8 mouse cellular contexts compared by ENCODE assay signal in the genomic region with DNA sequence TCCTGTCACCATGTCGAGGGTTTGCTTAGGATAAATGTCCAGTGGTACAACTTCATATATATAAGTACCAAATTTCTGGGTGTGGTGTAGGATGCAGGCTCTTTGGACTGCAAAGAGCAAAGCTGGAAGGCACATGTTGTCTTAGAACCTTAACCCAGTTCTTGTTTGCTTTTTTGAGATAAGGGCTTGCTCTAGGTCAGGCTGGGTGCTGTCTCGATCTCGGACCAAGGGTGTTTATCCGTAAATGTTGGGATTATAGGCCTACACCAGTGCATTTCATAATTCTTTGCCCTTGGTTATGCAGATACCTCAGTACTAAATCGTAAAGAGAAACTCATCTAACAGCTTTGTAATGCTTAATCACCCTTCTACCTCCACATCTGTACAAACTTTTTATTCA. TPM values are rescaled to one million over a fixed set of nuclear protein-coding genes. Genes with fewer than 3 reads are reported as not detected.
DNase-seq lines count a peak whose midpoint lies in the region; ATAC-seq lines count a peak whose summit lies in the region.

No protein-coding gene starts in this region.

- peak overlapping the region; percentile 77 for H3K9ac ChIP-seq in lung, embryonic 16.5 days (ENCODE audit: low read length)
- peak overlapping the region; percentile 87 for H3K9ac ChIP-seq in limb, embryonic 13.5 days
- H3K9ac ChIP-seq in neural tube, embryonic 15.5 days (replicated peaks) = peak overlapping the region; percentile 51; the same call in 1 of the 2 replicates

- H3K27me3 ChIP-seq in lung, embryonic 16.5 days (ENCODE audit: control insufficient read depth, insufficient read depth, low read depth, low read length) = no peaks in the 10 kb centered on the region
- no peaks in the 10 kb centered on the region for H3K27me3 ChIP-seq in limb, embryonic 13.5 days
- H3K27me3 ChIP-seq in neural tube, embryonic 15.5 days (replicated peaks) = no peaks in the 10 kb centered on the region

- H3K4me2 ChIP-seq in lung, embryonic 16.5 days (ENCODE audit: low read depth, low read length) = peak overlapping the region; percentile 74
- H3K4me2 ChIP-seq in limb, embryonic 13.5 days (replicated peaks) = peak overlapping the region; percentile 95
- H3K4me2 ChIP-seq in neural tube, embryonic 15.5 days = peak overlapping the region; percentile 99

- no peak overlapping the region for H3K27ac ChIP-seq in lung, embryonic 16.5 days (ENCODE audit: low read length)
- no peak overlapping the region for H3K27ac ChIP-seq in limb, embryonic 13.5 days
- no peak overlapping the region for H3K27ac ChIP-seq in neural tube, embryonic 15.5 days (replicated peaks)

- 29% methylated on average over 5 of the region's 5 CpGs for WGBS in lung, embryonic 16.5 days
- 66% methylated on average over 5 of the region's 5 CpGs for WGBS in limb, embryonic 13.5 days
- 66% methylated on average over 5 of the region's 5 CpGs for WGBS in neural tube, embryonic 15.5 days

- peaks cover 10% of the 10 kb centered on the region for H3K4me1 ChIP-seq in lung, embryonic 16.5 days (replicated peaks; ENCODE audit: control insufficient read depth, insufficient read depth, low read length)
- H3K4me1 ChIP-seq in limb, embryonic 13.5 days = peaks cover 12% of the 10 kb centered on the region
- peaks cover 18% of the 10 kb centered on the region for H3K4me1 ChIP-seq in neural tube, embryonic 15.5 days

- DNase-seq in lung, postnatal 25 days (ENCODE audit: low spot score) = no peak
- no peak for DNase-seq in layer of hippocampus, postnatal 25 days (ENCODE audit: extremely low spot score in 1 of 2, low spot score in 1 of 2)
- DNase-seq in ovary, postnatal 10 days (ENCODE audit: low spot score) = no peak
- DNase-seq in urinary bladder, postnatal 4 days (ENCODE audit: low spot score in 2 of 2) = no peak

- H3K9me3 ChIP-seq in lung, embryonic 16.5 days (ENCODE audit: control insufficient read depth, low read length) = no peaks in the 10 kb centered on the region
- H3K9me3 ChIP-seq in limb, embryonic 13.5 days = no peaks in the 10 kb centered on the region
- no peaks in the 10 kb centered on the region for H3K9me3 ChIP-seq in neural tube, embryonic 15.5 days (replicated peaks)

- no peak for ATAC-seq in lung, embryonic 16.5 days (ENCODE audit: low read depth)
- peak; percentile 49 for ATAC-seq in erythroblast, adult 5-6 weeks (replicated peaks; ENCODE audit: low FRiP score, poor library complexity, severe bottlenecking)
- ATAC-seq in limb, embryonic 13.5 days (ENCODE audit: low FRiP score, low read depth) = no peak
- no peak for ATAC-seq in neural tube, embryonic 15.5 days (ENCODE audit: low FRiP score)

- no peaks in the 10 kb centered on the region for H3K36me3 ChIP-seq in lung, embryonic 16.5 days (ENCODE audit: control insufficient read depth, insufficient read depth, low read length)
- peaks cover 4% of the 10 kb centered on the region; the same call in 1 of the 2 replicates for H3K36me3 ChIP-seq in limb, embryonic 13.5 days
- H3K36me3 ChIP-seq in neural tube, embryonic 15.5 days = no peaks in the 10 kb centered on the region

- H3K4me3 ChIP-seq in lung, embryonic 16.5 days (ENCODE audit: low read length) = peak overlapping the region; percentile 70
- peak overlapping the region; percentile 88 for H3K4me3 ChIP-seq in limb, embryonic 13.5 days
- peak overlapping the region; percentile 73 for H3K4me3 ChIP-seq in neural tube, embryonic 15.5 days (replicated peaks)

RNA-seq across cellular contexts. Expression of a gene that starts 0.8 kb away (rescaled TPM):
- polyA plus RNA-seq in lung, embryonic 16.5 days (2015; fragmentation: Nextera tagmentation; extraction: Ambion mirVana) = 5.6 and 8.4 TPM in 2 replicates
- 10.2 and 12.7 TPM in 2 replicates for total RNA-seq in erythroblast, adult 5-6 weeks (2015; ENCODE audit: low replicate concordance)
- total RNA-seq in erythroblast, adult 5-6 weeks (2017; ENCODE audit: low replicate concordance) = 14.1 and 30.5 TPM in 2 replicates
- 7.6 and 8.6 TPM in 2 replicates for polyA plus RNA-seq in limb, embryonic 13.5 days (2015; fragmentation: Nextera tagmentation; extraction: Ambion mirVana)
- polyA plus RNA-seq in neural tube, embryonic 15.5 days (2015; fragmentation: Nextera tagmentation; extraction: Ambion mirVana) = 2.8 and 4.6 TPM in 2 replicates
- total RNA-seq in layer of hippocampus, postnatal 25 days (2021) = under 1 TPM; 0.87 to 0.91 TPM

RNA-seq across cellular contexts. Expression of a gene that starts 22.1 kb away (rescaled TPM):
- 0.18 and 0.26 TPM in 2 replicates for polyA plus RNA-seq in lung, embryonic 16.5 days (2015; fragmentation: Nextera tagmentation; extraction: Ambion mirVana)
- total RNA-seq in erythroblast, adult 5-6 weeks (2015; ENCODE audit: low replicate concordance) = not detected in 2 replicates
- total RNA-seq in erythroblast, adult 5-6 weeks (2017; ENCODE audit: low replicate concordance) = 0.17 and 0.28 TPM in 2 replicates
- 0.08 and 0.15 TPM in 2 replicates for polyA plus RNA-seq in limb, embryonic 13.5 days (2015; fragmentation: Nextera tagmentation; extraction: Ambion mirVana)
- polyA plus RNA-seq in neural tube, embryonic 15.5 days (2015; fragmentation: Nextera tagmentation; extraction: Ambion mirVana) = 0.03 TPM in 1 of 2 replicates, not detected in the other
- total RNA-seq in layer of hippocampus, postnatal 25 days (2021) = not detected
